Mouse (Mus musculus): ENCODE data around the gene Svbp.

DNA sequence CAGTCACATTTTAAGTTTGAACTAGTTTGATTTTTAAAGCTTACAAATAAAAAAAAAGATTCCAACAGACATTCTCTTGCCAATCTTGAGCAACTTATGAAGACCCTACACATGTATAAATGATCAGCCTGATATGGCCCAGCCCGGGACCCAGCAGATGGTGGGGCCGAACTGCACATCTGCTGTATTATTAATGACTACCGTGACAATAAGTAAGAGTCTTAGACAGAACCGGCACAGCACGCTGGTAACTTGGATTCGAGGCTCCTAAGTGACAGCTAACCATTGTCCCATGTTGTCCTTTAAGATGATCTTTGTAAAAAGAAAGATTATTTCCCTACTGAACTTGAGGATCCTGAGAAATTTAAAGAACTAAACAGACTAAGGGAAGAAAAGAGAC, 5.7 kb upstream of the Svbp start:
- TF ChIP-seq CTCF (IDR thresholded peaks at IDR 0.05; ENCODE audit: extremely low read depth, insufficient read depth, insufficient read length, insufficient replicate concordance) (no peak), POLR2A (IDR thresholded peaks at IDR 0.05; ENCODE audit: low read depth, low read length) (no peak)
